Mouse (Mus musculus) lung, postnatal 0 days (tissue): ENCODE data around the gene Pced1b.

Experiments used
- CTCF ChIP-seq: IDR thresholded peaks from 2 replicates; pipeline ENCODE4 v1.5.1; 2016; ENCODE audit warnings: antibody characterized with exemption, mild to moderate bottlenecking
- EP300 ChIP-seq: IDR thresholded peaks from 2 replicates; pipeline ENCODE4 v1.6.1; 2016; ENCODE audit warnings: antibody characterized with exemption, mild to moderate bottlenecking, control low read depth

GRCm38 (mm10) chr15:97246911-97247790 is at the start of gene Pced1b, which contains the start of gene Amigo2:
- TF ChIP-seq CTCF (peak; percentile 43), EP300 (no peak)
